Mouse (Mus musculus) MEL (cell line): ENCODE results near the gene Mcm6. TPM values are rescaled to one million over a fixed set of nuclear protein-coding genes. Genes with fewer than 3 reads are reported as not detected.

Experiments used
- DNase-seq: peaks from one replicate; pipeline ENCODE4 v3.0.0; 2011; ENCODE audit warnings: low read depth, low spot score
- H3K27ac ChIP-seq: 2 replicates; pipeline ENCODE4 v1.5.1; 2012; ENCODE audit warnings: low read depth, mild to moderate bottlenecking, control low read depth, low read length, moderate library complexity; ENCODE audit not compliant: control insufficient read depth
- H3K27me3 ChIP-seq, 2 experiments: fragments of 150-350 bp in 1 of 2; sonication (generic) in 1 of 2; 2 replicates each; pipeline ENCODE4 v1.6.1; 2012; ENCODE audit warnings: low read length in 2 of 2, mild to moderate bottlenecking in 2 of 2, improper control_type of control experiment in 1 of 2, moderate library complexity in 1 of 2; ENCODE audit not compliant: insufficient read depth in 2 of 2, control insufficient read depth in 1 of 2
- H3K36me3 ChIP-seq, 2 experiments: 2 replicates each; pipeline ENCODE4 v1.6.1; 2012 to 2014; ENCODE audit warnings: low read length in 2 of 2, improper control_type of control experiment in 1 of 2, inconsistent platforms in 1 of 2, mild to moderate bottlenecking in 1 of 2; ENCODE audit not compliant: insufficient read depth in 2 of 2, control insufficient read depth in 1 of 2
- H3K4me1 ChIP-seq, 2 experiments: fragments of 150-350 bp in 1 of 2; sonication (generic) in 1 of 2; 2 replicates each; pipeline ENCODE4 v1.6.1; 2012; ENCODE audit warnings: low read length in 2 of 2, improper control_type of control experiment in 1 of 2, mild to moderate bottlenecking in 1 of 2; ENCODE audit not compliant: insufficient read depth in 2 of 2, control insufficient read depth in 1 of 2
- H3K4me3 ChIP-seq, 2 experiments: fragments of 150-350 bp in 1 of 2; sonication (generic) in 1 of 2; 2 replicates each; pipeline ENCODE4 v1.5.1; 2012; ENCODE audit warnings: low read depth in 2 of 2, low read length in 2 of 2, mild to moderate bottlenecking in 2 of 2, moderate library complexity in 2 of 2, control low read depth in 1 of 2, improper control_type of control experiment in 1 of 2; ENCODE audit not compliant: control insufficient read depth in 1 of 2, insufficient read depth in 1 of 2
- H3K79me2 ChIP-seq: 2 replicates; pipeline ENCODE4 v1.6.1; 2012; ENCODE audit warnings: mild to moderate bottlenecking, low read length, moderate library complexity; ENCODE audit not compliant: control insufficient read depth, poor library complexity, insufficient read depth
- H3K9ac ChIP-seq: 2 replicates; pipeline ENCODE4 v1.6.1; 2012; ENCODE audit warnings: low read depth, mild to moderate bottlenecking, control low read depth, low read length, moderate library complexity; ENCODE audit not compliant: control insufficient read depth, poor library complexity, severe bottlenecking
- H3K9me3 ChIP-seq: fragments of 150-350 bp; sonication (generic); replicated peaks from 2 replicates; pipeline ENCODE4 v1.6.1; 2012; ENCODE audit warnings: mild to moderate bottlenecking, low read length, improper control_type of control experiment, moderate library complexity; ENCODE audit not compliant: insufficient read depth
- BHLHE40 ChIP-seq: IDR thresholded peaks from 2 replicates; pipeline ENCODE4 v1.6.1; 2012; ENCODE audit warnings: low read depth, mild to moderate bottlenecking, inconsistent platforms, low read length, improper control_type of control experiment, borderline replicate concordance
- CHD1 ChIP-seq: IDR thresholded peaks from 2 replicates; pipeline ENCODE4 v1.6.1; 2012; ENCODE audit warnings: low read depth, mild to moderate bottlenecking, inconsistent platforms, low read length, improper control_type of control experiment
- CHD2 ChIP-seq: IDR thresholded peaks from 2 replicates; pipeline ENCODE4 v1.6.1; 2011; ENCODE audit warnings: low read length, improper control_type of control experiment
- CTCF ChIP-seq, 3 experiments: IDR thresholded peaks in 2 of 3; conservative IDR thresholded peaks in 1 of 3; 2 replicates each; pipeline ENCODE4 v1.5.1; 2011 to 2012; ENCODE audit warnings: low read length in 3 of 3, low read depth in 2 of 3, mild to moderate bottlenecking in 2 of 3, improper control_type of control experiment in 1 of 3, inconsistent platforms in 1 of 3, mixed read lengths in 1 of 3, moderate library complexity in 1 of 3; ENCODE audit not compliant: control insufficient read depth in 1 of 3, insufficient read depth in 1 of 3, poor library complexity in 1 of 3, severe bottlenecking in 1 of 3
- E2F4 ChIP-seq: IDR thresholded peaks from 2 replicates; pipeline ENCODE4 v1.6.1; 2011; ENCODE audit warnings: low read depth, low read length, improper control_type of control experiment, borderline replicate concordance
- ELF1 ChIP-seq: IDR thresholded peaks from 2 replicates; pipeline ENCODE4 v1.6.1; 2014; ENCODE audit warnings: low read depth, mild to moderate bottlenecking, inconsistent platforms, low read length, improper control_type of control experiment, moderate library complexity
- EP300 ChIP-seq, 2 experiments: IDR thresholded peaks; 2 replicates each; pipeline ENCODE4 v1.6.1; 2011; ENCODE audit warnings: improper control_type of control experiment in 2 of 2, low read length in 2 of 2, low read depth in 1 of 2, mild to moderate bottlenecking in 1 of 2
- ETS1 ChIP-seq: IDR thresholded peaks from 2 replicates; pipeline ENCODE4 v1.6.1; 2012; ENCODE audit warnings: low read depth, mild to moderate bottlenecking, inconsistent platforms, low read length, improper control_type of control experiment, moderate library complexity
- GABPA ChIP-seq: IDR thresholded peaks from 2 replicates; pipeline ENCODE4 v1.6.1; 2012; ENCODE audit warnings: low read depth, mild to moderate bottlenecking, inconsistent platforms, low read length, improper control_type of control experiment, moderate library complexity
- GATA1 ChIP-seq: IDR thresholded peaks from 2 replicates; pipeline ENCODE4 v1.6.1; 2011; ENCODE audit warnings: low read depth, low read length, improper control_type of control experiment
- HCFC1 ChIP-seq: IDR thresholded peaks from 2 replicates; pipeline ENCODE4 v1.6.1; 2012; ENCODE audit warnings: low read depth, mild to moderate bottlenecking, inconsistent platforms, low read length, improper control_type of control experiment, moderate library complexity
- JUND ChIP-seq: IDR thresholded peaks from 2 replicates; pipeline ENCODE4 v1.6.1; 2011; ENCODE audit warnings: low read depth, mild to moderate bottlenecking, improper control_type of control experiment, low read length
- KAT2A ChIP-seq: conservative IDR thresholded peaks from 2 replicates; pipeline ENCODE4 v1.6.1; 2012; ENCODE audit warnings: low read depth, low read length, improper control_type of control experiment, inconsistent platforms
- MAFK ChIP-seq: IDR thresholded peaks from 2 replicates; pipeline ENCODE4 v1.6.1; 2011; ENCODE audit warnings: low read depth, mild to moderate bottlenecking, low read length, improper control_type of control experiment, borderline replicate concordance
- MAX ChIP-seq: IDR thresholded peaks from 2 replicates; pipeline ENCODE4 v1.6.1; 2011; ENCODE audit warnings: low read length, improper control_type of control experiment
- MAZ ChIP-seq: IDR thresholded peaks from 2 replicates; pipeline ENCODE4 v1.6.1; 2012; ENCODE audit warnings: low read depth, mild to moderate bottlenecking, inconsistent platforms, low read length, improper control_type of control experiment
- MEF2A ChIP-seq: IDR thresholded peaks from 2 replicates; pipeline ENCODE4 v1.6.1; 2014; ENCODE audit warnings: low read depth, mild to moderate bottlenecking, inconsistent platforms, low read length, improper control_type of control experiment; ENCODE audit not compliant: poor library complexity, insufficient replicate concordance, severe bottlenecking; ENCODE audit errors: extremely low read depth
- MXI1 ChIP-seq: IDR thresholded peaks from 2 replicates; pipeline ENCODE4 v1.6.1; 2011; ENCODE audit warnings: mild to moderate bottlenecking, low read depth, low read length, improper control_type of control experiment
- MYB ChIP-seq: IDR thresholded peaks from 2 replicates; pipeline ENCODE4 v1.6.1; 2011; ENCODE audit warnings: mild to moderate bottlenecking, low read depth, low read length, improper control_type of control experiment
- MYC ChIP-seq: IDR thresholded peaks from 2 replicates; pipeline ENCODE4 v1.6.1; 2011; ENCODE audit warnings: low read depth, mild to moderate bottlenecking, low read length, improper control_type of control experiment, moderate library complexity
- NELFE ChIP-seq: IDR thresholded peaks from 2 replicates; pipeline ENCODE4 v1.6.1; 2011; ENCODE audit warnings: low read depth, low read length, improper control_type of control experiment
- NRF1 ChIP-seq: IDR thresholded peaks from 2 replicates; pipeline ENCODE4 v1.6.1; 2014; ENCODE audit warnings: low read depth, mild to moderate bottlenecking, inconsistent platforms, low read length, improper control_type of control experiment, moderate library complexity; ENCODE audit not compliant: poor library complexity, insufficient read depth, severe bottlenecking
- POLR2A ChIP-seq, 2 experiments: IDR thresholded peaks; 2 replicates each; pipeline ENCODE4 v1.6.1; 2011 to 2012; ENCODE audit warnings: low read length in 2 of 2, mild to moderate bottlenecking in 2 of 2, control low read depth in 1 of 2, improper control_type of control experiment in 1 of 2, low read depth in 1 of 2, moderate library complexity in 1 of 2; ENCODE audit not compliant: control insufficient read depth in 1 of 2, insufficient read depth in 1 of 2, poor library complexity in 1 of 2
- POLR2AphosphoS2 ChIP-seq: IDR thresholded peaks from 2 replicates; pipeline ENCODE4 v1.6.1; 2011; ENCODE audit warnings: low read length, improper control_type of control experiment
- POLR2AphosphoS5 ChIP-seq: IDR thresholded peaks from 2 replicates; pipeline ENCODE4 v1.6.1; 2012; ENCODE audit warnings: low read depth, borderline replicate concordance, mild to moderate bottlenecking, inconsistent platforms, low read length, moderate library complexity, mixed read lengths
- RAD21 ChIP-seq: IDR thresholded peaks from 2 replicates; pipeline ENCODE4 v1.6.1; 2011; ENCODE audit warnings: mild to moderate bottlenecking, low read depth, low read length, improper control_type of control experiment
- RCOR1 ChIP-seq: IDR thresholded peaks from 2 replicates; pipeline ENCODE4 v1.6.1; 2012; ENCODE audit warnings: low read depth, mild to moderate bottlenecking, inconsistent platforms, low read length, improper control_type of control experiment
- SIN3A ChIP-seq: IDR thresholded peaks from 2 replicates; pipeline ENCODE4 v1.6.1; 2012; ENCODE audit warnings: low read length, improper control_type of control experiment, inconsistent platforms
- SMC3 ChIP-seq: IDR thresholded peaks from 2 replicates; pipeline ENCODE4 v1.6.1; 2011; ENCODE audit warnings: low read depth, low read length, improper control_type of control experiment
- TAL1 ChIP-seq: IDR thresholded peaks from 2 replicates; pipeline ENCODE4 v1.6.1; 2012; ENCODE audit warnings: mild to moderate bottlenecking, inconsistent platforms, low read length, moderate library complexity, mixed read lengths
- TCF12 ChIP-seq: IDR thresholded peaks from 2 replicates; pipeline ENCODE4 v1.6.1; 2014; ENCODE audit warnings: low read depth, mild to moderate bottlenecking, inconsistent platforms, low read length, improper control_type of control experiment, moderate library complexity
- UBTF ChIP-seq: IDR thresholded peaks from 2 replicates; pipeline ENCODE4 v1.6.1; 2012; ENCODE audit warnings: low read depth, mild to moderate bottlenecking, inconsistent platforms, low read length, improper control_type of control experiment, moderate library complexity, borderline replicate concordance; ENCODE audit not compliant: insufficient read depth
- USF1 ChIP-seq: IDR thresholded peaks from 2 replicates; pipeline ENCODE4 v1.6.1; 2014; ENCODE audit warnings: low read depth, mild to moderate bottlenecking, inconsistent platforms, low read length, improper control_type of control experiment, moderate library complexity
- USF2 ChIP-seq, 2 experiments: IDR thresholded peaks; 2 replicates each; pipeline ENCODE4 v1.6.1; 2011 to 2012; ENCODE audit warnings: improper control_type of control experiment in 2 of 2, low read length in 2 of 2, borderline replicate concordance in 1 of 2, inconsistent platforms in 1 of 2, low read depth in 1 of 2, mild to moderate bottlenecking in 1 of 2; ENCODE audit not compliant: insufficient read depth in 1 of 2
- ZC3H11A ChIP-seq: IDR thresholded peaks from 2 replicates; pipeline ENCODE4 v1.6.1; 2012; ENCODE audit warnings: low read depth, mild to moderate bottlenecking, inconsistent platforms, low read length, improper control_type of control experiment
- ZKSCAN1 ChIP-seq: IDR thresholded peaks from 2 replicates; pipeline ENCODE4 v1.6.1; 2012; ENCODE audit warnings: low read depth, mild to moderate bottlenecking, inconsistent platforms, low read length, improper control_type of control experiment, moderate library complexity
- ZMIZ1 ChIP-seq: IDR thresholded peaks from 2 replicates; pipeline ENCODE4 v1.6.1; 2012; ENCODE audit warnings: low read depth, mild to moderate bottlenecking, inconsistent platforms, low read length, improper control_type of control experiment, moderate library complexity
- ZNF384 ChIP-seq: IDR thresholded peaks from 2 replicates; pipeline ENCODE4 v1.6.1; 2012; ENCODE audit warnings: low read depth, mild to moderate bottlenecking, inconsistent platforms, low read length, improper control_type of control experiment
- polyA plus RNA-seq, 2 experiments: library from polyadenylated mRNA; stranded (reverse) in 1 of 2; unstranded in 1 of 2; fragments of >175 nt in 1 of 2; fragments of >200 nt in 1 of 2; gene quantifications; 2 replicates each; pipeline versions ENCODE4 v1.2.1 to v1.2.4; 2012; ENCODE audit warnings: low replicate concordance in 2 of 2, low read depth in 1 of 2; ENCODE audit not compliant: insufficient read length in 2 of 2, insufficient read depth in 1 of 2, missing spikeins in 1 of 2
- total RNA-seq: library from RNA; depleted of rRNA; stranded (reverse); fragments of 300-350 nt; gene quantifications from 2 replicates; pipeline ENCODE4 v1.2.3, GENCODE M21; 2012

Gene Mcm6
- total and polyA plus RNA-seq, 3 experiments = 218 to 850 (median 234) TPM

DNA sequence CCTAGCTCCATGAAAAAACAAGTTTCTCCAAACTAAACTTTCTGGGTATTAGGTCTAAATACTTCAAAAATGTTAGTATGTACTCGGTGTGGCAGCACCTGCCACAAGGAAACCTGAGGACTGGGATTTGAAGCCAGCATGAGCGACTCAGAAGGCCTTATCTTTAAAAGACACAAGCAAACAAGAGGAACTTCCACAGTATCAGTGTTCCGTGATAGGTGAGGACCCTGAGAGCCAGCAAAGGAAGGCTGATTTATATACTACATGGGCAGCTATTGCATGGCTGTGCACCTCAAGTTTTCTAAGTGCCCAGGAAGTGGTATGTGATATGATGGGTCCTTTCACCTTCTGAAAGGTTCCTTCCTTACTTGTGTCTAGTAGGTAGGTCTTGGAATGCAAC, 6.4 kb downstream of the Mcm6 start:
- peak; percentile 83 for DNase-seq
- no peak overlapping the region for H3K4me3 ChIP-seq
- no peak for TF ChIP-seq POLR2AphosphoS5
- TF ChIP-seq GABPA = no peak
- peak; percentile 49; the same call in 1 of the 2 replicates for TF ChIP-seq ETS1
- TF ChIP-seq USF1 = no peak
- TF ChIP-seq ZC3H11A = no peak
- TF ChIP-seq SIN3A = peak; percentile 62; the same call in 1 of the 2 replicates
- TF ChIP-seq SMC3 = no peak
- TF ChIP-seq TCF12 = peak; percentile 92
- no peak for TF ChIP-seq E2F4
- TF ChIP-seq MYB = no peak
- peak; percentile 80 to 87 for TF ChIP-seq EP300 (IDR thresholded peaks at IDR 0.05; ENCODE audit: low read depth in 1 of 2, low read length in 2 of 2)
- peak; percentile 77 for TF ChIP-seq TAL1
- TF ChIP-seq UBTF = no peak
- TF ChIP-seq NELFE = no peak
- TF ChIP-seq RAD21 = no peak
- TF ChIP-seq BHLHE40 = no peak
- no peak for TF ChIP-seq ZMIZ1
- no peak for TF ChIP-seq MAFK
- TF ChIP-seq JUND = no peak
- no peak for TF ChIP-seq ZNF384
- no peak for TF ChIP-seq CHD2
- TF ChIP-seq ZKSCAN1 = no peak
- TF ChIP-seq POLR2AphosphoS2 = no peak
- no peak for TF ChIP-seq MAZ
- TF ChIP-seq POLR2A (IDR thresholded peaks at IDR 0.05; ENCODE audit: control insufficient read depth in 1 of 2, insufficient read depth in 1 of 2, low read depth in 1 of 2, low read length in 2 of 2, poor library complexity in 1 of 2) = no peak
- no peak for TF ChIP-seq MYC
- no peak for TF ChIP-seq KAT2A
- TF ChIP-seq MEF2A = no peak
- TF ChIP-seq GATA1 = peak; percentile 91
- 0 out of 2 replicates have a peak, but pooled peaks have one; percentile 16 for TF ChIP-seq MAX
- no peak for TF ChIP-seq HCFC1
- TF ChIP-seq MXI1 = peak; percentile 30; the same call in 1 of the 2 replicates
- no peak for TF ChIP-seq CTCF (IDR thresholded peaks at IDR 0.05 in 2 of 3, conservative IDR thresholded peaks at IDR 0.05 in 1 of 3; ENCODE audit: control insufficient read depth in 1 of 3, insufficient read depth in 1 of 3, low read depth in 2 of 3, low read length in 3 of 3, poor library complexity in 1 of 3, severe bottlenecking in 1 of 3)
- no peak for TF ChIP-seq ELF1
- no peak for TF ChIP-seq NRF1
- no peak for TF ChIP-seq CHD1
- peak; percentile 81; the same call in 1 of the 2 replicates for TF ChIP-seq RCOR1
- no peak for TF ChIP-seq USF2 (IDR thresholded peaks at IDR 0.05; ENCODE audit: borderline replicate concordance in 1 of 2, insufficient read depth in 1 of 2, low read depth in 1 of 2, low read length in 2 of 2)

More for the DNA sequence above, 6.4 kb downstream of the Mcm6 start:
- Histone ChIP-seq H3K9me3 (no peaks in the 10 kb centered on the region), H3K27ac (peak overlapping the region; percentile 35), H3K9ac (no peak overlapping the region), H3K4me1 (peaks cover 17 to 18% of the 10 kb centered on the region in 2 experiments), H3K36me3 (peaks cover 23 to 33% of the 10 kb centered on the region in 2 experiments), H3K27me3 (no peaks in the 10 kb centered on the region), H3K79me2 (peaks cover 19% of the 10 kb centered on the region)
